Mouse (Mus musculus): ENCODE measurements around the gene Arl6ip4.

The Arl6ip4 gene

GRCm38 (mm10) chr5:124095077-124095581, 20.8 kb upstream of the Arl6ip4 start:
- no peak for DNase-seq

GRCm38 (mm10) chr5:124095596-124096232, 20.2 kb upstream of the Arl6ip4 start, which contains the start of gene Abcb9:
Gene Abcb9, minus strand, starts transcription at chr5:124095798.
- peak; percentile 98 for DNase-seq

GRCm38 (mm10) chr5:124098923-124099322, 17.0 kb upstream of the Arl6ip4 start:
- DNase-seq, result no peak

- no peak for DNase-seq
Measured at GRCm38 (mm10) chr5:124100128-124101044, 15.5 kb upstream of the Arl6ip4 start.

- DNase-seq, result no peak
Measured at GRCm38 (mm10) chr5:124102326-124102725, 13.6 kb upstream of the Arl6ip4 start.

- DNase-seq, result no peak
Measured at GRCm38 (mm10) chr5:124103020-124103419, 12.9 kb upstream of the Arl6ip4 start.

- no peak for DNase-seq
Measured at GRCm38 (mm10) chr5:124103552-124103951, 12.3 kb upstream of the Arl6ip4 start.

GRCm38 (mm10) chr5:124111077-124111741, 4.7 kb upstream of the Arl6ip4 start:
- DNase-seq, result peak; percentile 43

- DNase-seq, result peak; percentile 95
Measured at GRCm38 (mm10) chr5:124111742-124112497, 4.0 kb upstream of the Arl6ip4 start, which contains the start of gene Ogfod2. Gene Ogfod2, plus strand, starts transcription at chr5:124112297.

- no peak for DNase-seq
Measured at GRCm38 (mm10) chr5:124112531-124112930, 3.4 kb upstream of the Arl6ip4 start.

- DNase-seq, result peak; percentile 68
Measured at GRCm38 (mm10) chr5:124113030-124113429, 2.9 kb upstream of the Arl6ip4 start.

- no peak for DNase-seq
Measured at GRCm38 (mm10) chr5:124114276-124115025, 1.4 kb upstream of the Arl6ip4 start.

GRCm38 (mm10) chr5:124115531-124115930, 358 bp upstream of the Arl6ip4 start:
- no peak for DNase-seq

GRCm38 (mm10) chr5:124119204-124119603, 3.3 kb downstream of the Arl6ip4 start:
- no peak for DNase-seq

- DNase-seq, result no peak
Measured at GRCm38 (mm10) chr5:124122357-124122756, 6.5 kb downstream of the Arl6ip4 start.

GRCm38 (mm10) chr5:124125093-124125492, 9.2 kb downstream of the Arl6ip4 start:
- no peak for DNase-seq

GRCm38 (mm10) chr5:124134261-124134660, 18.4 kb downstream of the Arl6ip4 start:
- no peak for DNase-seq

GRCm38 (mm10) chr5:124138066-124138465, 22.2 kb downstream of the Arl6ip4 start:
- DNase-seq, result no peak

GRCm38 (mm10) chr5:124149028-124149427, 33.1 kb downstream of the Arl6ip4 start:
- DNase-seq, result no peak

GRCm38 (mm10) chr5:124150895-124151294, 35.0 kb downstream of the Arl6ip4 start:
- no peak for DNase-seq

- DNase-seq, result no peak
Measured at GRCm38 (mm10) chr5:124152734-124153133, 36.8 kb downstream of the Arl6ip4 start.

- DNase-seq, result no peak
Measured at GRCm38 (mm10) chr5:124155943-124156342, 40.1 kb downstream of the Arl6ip4 start.
